Mouse (Mus musculus): ENCODE data around the gene Ppm1d.

Gene Ppm1d

GRCm38 (mm10) chr11:85328717-85329116, 17.7 kb downstream of the Ppm1d start:
- in situ Hi-C loops (cut with MboI; ENCODE audit: unreplicated experiment in 2 of 2): no loop called here

DNA sequence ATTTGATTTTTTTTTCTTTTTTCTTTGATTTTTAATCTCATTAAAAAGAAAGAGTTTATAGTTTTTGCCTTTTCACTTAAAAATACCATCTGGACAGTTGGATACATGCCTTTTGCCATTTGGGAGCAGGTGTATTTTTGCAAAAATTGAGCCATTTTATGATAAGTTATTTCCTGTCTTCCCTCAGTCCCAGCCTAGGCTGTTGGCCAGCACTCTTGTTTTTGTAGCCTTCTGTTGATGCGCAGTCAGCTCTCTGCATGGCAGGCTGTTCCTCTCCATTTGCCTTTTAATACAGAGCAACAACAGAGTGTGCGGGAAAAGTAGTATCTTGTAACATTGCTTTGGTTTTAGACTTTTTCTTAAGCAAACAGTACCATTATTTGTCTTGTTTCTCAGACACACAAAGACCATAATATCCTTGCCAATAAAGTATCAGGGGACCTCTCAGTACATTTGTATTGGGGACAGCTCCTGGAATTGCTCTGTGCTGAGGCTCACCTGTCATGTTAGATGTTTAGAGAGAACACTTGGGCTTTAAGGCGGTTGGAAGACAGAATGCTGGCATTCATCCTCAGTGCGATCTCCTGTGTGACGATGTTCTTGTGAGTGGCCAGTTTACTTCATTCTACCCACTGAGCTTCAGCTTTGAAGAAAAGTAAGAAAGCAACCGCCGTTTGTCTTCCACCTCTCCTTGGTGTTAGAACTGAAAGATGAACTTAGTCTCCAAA, 18.3 kb downstream of the Ppm1d start:
- in situ Hi-C loops (cut with MboI; ENCODE audit: unreplicated experiment in 2 of 2): no loop called here

DNA sequence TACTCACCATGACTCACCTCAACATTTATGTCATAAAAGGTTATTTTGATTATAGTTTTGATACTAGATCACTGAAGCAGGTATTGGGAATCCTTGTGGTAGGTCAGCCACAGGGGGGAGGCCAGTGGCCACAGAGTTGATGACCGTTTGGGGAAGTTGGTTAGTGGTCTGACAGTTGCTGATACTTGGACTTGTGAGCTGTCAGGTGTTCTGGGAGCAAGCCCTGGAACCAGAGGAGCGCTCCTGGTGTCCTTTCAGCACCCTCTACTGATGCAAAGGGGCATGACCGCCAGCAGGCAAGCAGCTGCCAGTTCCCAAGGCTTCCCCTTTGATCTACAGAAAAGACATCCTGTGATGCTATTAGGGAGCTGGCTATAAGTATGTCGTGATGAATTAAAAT, 23.7 kb downstream of the Ppm1d start:
- in situ Hi-C loops (cut with MboI; ENCODE audit: unreplicated experiment in 2 of 2): loop anchor here (5.0 to 10.0 kb wide), 3 partner anchors 62 to 420 kb away; partner anchors contain the start of genes 1700125H20Rik (in 2 of the 2) and Znhit3 (in 1 of the 2)

GRCm38 (mm10) chr11:85339173-85339831, 28.3 kb downstream of the Ppm1d start:
- in situ Hi-C loops (cut with MboI; ENCODE audit: unreplicated experiment in 2 of 2): loop anchor here (5.0 to 10.0 kb wide), 3 partner anchors 67 to 425 kb away; partner anchors contain the start of genes 1700125H20Rik (in 2 of the 2) and Znhit3 (in 1 of the 2)

DNA sequence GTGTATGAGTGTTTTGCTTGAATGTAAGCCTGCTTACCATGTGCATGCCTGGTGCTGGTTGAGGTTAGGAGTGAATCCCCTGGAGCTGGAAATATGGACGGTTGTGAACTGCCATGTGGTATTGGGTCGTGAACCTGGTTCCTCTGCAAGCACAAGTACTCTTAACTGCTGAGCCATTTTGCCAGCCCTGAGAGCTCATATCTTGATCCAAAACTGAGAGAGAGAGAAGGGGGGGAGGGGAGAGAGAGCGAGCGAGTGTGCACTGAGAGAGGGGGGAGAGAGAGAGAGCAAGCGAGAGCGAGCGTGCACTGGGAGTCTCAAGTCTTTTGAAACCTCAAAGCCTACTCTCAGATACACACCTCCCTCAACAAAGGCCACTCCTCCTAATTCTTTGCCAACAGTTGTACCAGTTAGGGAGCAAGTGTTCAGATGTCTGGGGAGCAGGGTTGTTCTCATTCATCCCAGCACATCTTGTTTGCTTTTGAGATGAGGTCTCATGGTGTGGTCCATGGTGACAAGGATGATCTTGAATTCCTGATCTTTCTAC, 29.1 kb downstream of the Ppm1d start:
- in situ Hi-C loops (cut with MboI; ENCODE audit: unreplicated experiment in 2 of 2): no loop called here

- in situ Hi-C loops (cut with MboI; ENCODE audit: unreplicated experiment in 2 of 2): no loop called here
Measured at GRCm38 (mm10) chr11:85352539-85353380, 41.7 kb downstream of the Ppm1d start, which contains the start of gene Bcas3. TSS of gene Bcas3 (plus strand) at chr11:85353167.

DNA sequence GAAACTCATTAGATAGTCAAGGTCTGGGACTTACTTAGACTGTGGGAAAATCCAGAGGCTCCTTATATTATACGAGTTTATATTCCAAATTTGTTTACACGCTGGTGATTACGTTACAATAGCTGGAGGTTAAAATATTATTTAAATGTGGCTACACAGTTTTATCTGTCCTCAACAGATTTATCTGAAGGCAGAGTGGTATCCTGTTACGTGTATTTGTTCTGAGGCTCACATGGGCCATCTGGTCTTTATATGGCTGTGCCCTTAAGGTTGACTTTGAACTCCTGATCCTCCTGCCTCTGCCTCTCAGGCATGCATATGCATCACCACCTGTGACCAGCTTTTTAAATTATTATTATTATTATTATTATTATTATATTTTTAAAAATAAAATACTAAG, 42.8 kb downstream of the Ppm1d start:
- in situ Hi-C loops (cut with MboI; ENCODE audit: unreplicated experiment in 2 of 2): no loop called here

- in situ Hi-C loops (cut with MboI; ENCODE audit: unreplicated experiment in 2 of 2): no loop called here
Measured at GRCm38 (mm10) chr11:85359641-85360040, 48.6 kb downstream of the Ppm1d start.

- in situ Hi-C loops (cut with MboI; ENCODE audit: unreplicated experiment in 2 of 2): no loop called here
Measured at GRCm38 (mm10) chr11:85361621-85362020, 50.6 kb downstream of the Ppm1d start.

GRCm38 (mm10) chr11:85366168-85366567, 55.1 kb downstream of the Ppm1d start:
- in situ Hi-C loops (cut with MboI; ENCODE audit: unreplicated experiment in 2 of 2): no loop called here

GRCm38 (mm10) chr11:85367823-85368222, 56.8 kb downstream of the Ppm1d start:
- in situ Hi-C loops (cut with MboI; ENCODE audit: unreplicated experiment in 2 of 2): no loop called here

- in situ Hi-C loops (cut with MboI; ENCODE audit: unreplicated experiment in 2 of 2): loop anchor here in 1 of 2 experiments (5.0 kb wide), 1 partner anchor 793 kb away; no protein-coding TSS in a partner anchor
Measured at GRCm38 (mm10) chr11:85379091-85379490, 68.0 kb downstream of the Ppm1d start.

- in situ Hi-C loops (cut with MboI; ENCODE audit: unreplicated experiment in 2 of 2): loop anchor here (5.0 to 10.0 kb wide), 6 partner anchors 95 to 792 kb away; no protein-coding TSS in a partner anchor
Measured at GRCm38 (mm10) chr11:85380046-85380445, 69.0 kb downstream of the Ppm1d start.

DNA sequence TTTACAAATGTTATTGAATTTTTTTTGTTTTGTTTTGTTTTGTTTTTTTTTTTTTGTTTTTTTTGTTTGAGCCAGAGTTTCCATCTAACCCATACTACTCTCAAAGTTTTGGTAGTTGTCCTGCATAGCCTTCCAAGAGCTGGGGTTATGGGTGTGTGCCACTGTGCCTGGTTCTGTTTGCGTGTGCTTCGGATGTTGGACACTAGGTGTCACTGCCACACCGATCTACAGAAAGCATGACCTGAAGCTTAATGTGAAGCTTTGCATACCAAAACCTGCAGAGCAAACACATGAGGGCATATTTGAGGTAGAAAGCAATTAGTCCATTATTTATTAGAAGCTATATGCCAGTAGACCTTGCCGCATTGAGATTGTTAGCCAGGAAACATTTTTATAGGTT, 71.0 kb downstream of the Ppm1d start:
- in situ Hi-C loops (cut with MboI; ENCODE audit: unreplicated experiment in 2 of 2): loop anchor here (5.0 to 10.0 kb wide), 6 partner anchors 93 to 790 kb away; no protein-coding TSS in a partner anchor

GRCm38 (mm10) chr11:85383975-85384821, 73.2 kb downstream of the Ppm1d start:
- in situ Hi-C loops (cut with MboI; ENCODE audit: unreplicated experiment in 2 of 2): loop anchor here (5.0 to 10.0 kb wide), 6 partner anchors 91 to 788 kb away; no protein-coding TSS in a partner anchor

GRCm38 (mm10) chr11:85392179-85392863, 81.3 kb downstream of the Ppm1d start:
- in situ Hi-C loops (cut with MboI; ENCODE audit: unreplicated experiment in 2 of 2): no loop called here

- in situ Hi-C loops (cut with MboI; ENCODE audit: unreplicated experiment in 2 of 2): no loop called here
Measured at GRCm38 (mm10) chr11:85392864-85393220, 81.8 kb downstream of the Ppm1d start.

- in situ Hi-C loops (cut with MboI; ENCODE audit: unreplicated experiment in 2 of 2): no loop called here
Measured at GRCm38 (mm10) chr11:85393990-85394389, 82.9 kb downstream of the Ppm1d start.

GRCm38 (mm10) chr11:85395361-85395760, 84.3 kb downstream of the Ppm1d start:
- in situ Hi-C loops (cut with MboI; ENCODE audit: unreplicated experiment in 2 of 2): no loop called here
